Mouse (Mus musculus) liver, postnatal 0 days (tissue): ENCODE measurements at regions not wholly inside any gene's neighbourhood (a gene's known extent, or its start where the extent isn't known, plus 50 kb on each side); places are given as distances from the start of the nearest gene placed in this dataset.

ENCODE experiments used
- ATAC-seq: fragments of 200-750 bp; cut with Nextera tagmentation; 2 replicates; pipeline ENCODE4 v1.8.0; 2017; ENCODE audit warnings: mild to moderate bottlenecking, moderate library complexity
- DNase-seq: peaks from one replicate; pipeline ENCODE4 v3.0.0-alpha.2; 2016
- H3K27ac ChIP-seq: fragments of 300-500 bp; sonication (generic); 2 replicates; pipeline ENCODE4 v1.5.1; 2014; ENCODE audit warnings: antibody characterized with exemption, moderate library complexity, mild to moderate bottlenecking, low read depth
- H3K27me3 ChIP-seq: fragments of 300-500 bp; sonication (generic); 2 replicates; pipeline ENCODE4 v1.6.1; 2014; ENCODE audit warnings: low read length, control low read depth, mixed read lengths; ENCODE audit not compliant: insufficient read depth
- H3K36me3 ChIP-seq: fragments of 300-500 bp; sonication (generic); replicated peaks from 2 replicates; pipeline ENCODE4 v1.6.1; 2014; ENCODE audit warnings: mild to moderate bottlenecking, control low read depth, low read length, moderate library complexity, mixed read lengths; ENCODE audit not compliant: insufficient read depth
- H3K4me1 ChIP-seq: fragments of 300-500 bp; sonication (generic); 2 replicates; pipeline ENCODE4 v1.6.1; 2014; ENCODE audit warnings: antibody characterized with exemption, mild to moderate bottlenecking, control low read depth; ENCODE audit not compliant: insufficient read depth
- H3K4me2 ChIP-seq: fragments of 300-500 bp; sonication (generic); 2 replicates; pipeline ENCODE4 v1.6.1; 2014; ENCODE audit warnings: low read depth, mild to moderate bottlenecking, low read length, moderate library complexity, mixed read lengths
- H3K4me3 ChIP-seq: fragments of 300-500 bp; sonication (generic); 2 replicates; pipeline ENCODE4 v1.5.1; 2014; ENCODE audit warnings: low read depth, low read length
- H3K9ac ChIP-seq: fragments of 300-500 bp; sonication (generic); replicated peaks from 2 replicates; pipeline ENCODE4 v1.6.1; 2014; ENCODE audit warnings: mild to moderate bottlenecking, moderate library complexity
- H3K9me3 ChIP-seq: fragments of 300-500 bp; sonication (generic); 2 replicates; pipeline ENCODE4 v1.6.1; 2016; ENCODE audit warnings: mild to moderate bottlenecking, control low read depth, low read length, mixed read lengths
- CTCF ChIP-seq: sonication (generic); IDR thresholded peaks from 2 replicates; pipeline ENCODE4 v1.5.1; 2016; ENCODE audit warnings: antibody characterized with exemption, low read depth
- EP300 ChIP-seq: IDR thresholded peaks from 2 replicates; pipeline ENCODE4 v1.6.1; 2016; ENCODE audit warnings: antibody characterized with exemption, low read depth, mild to moderate bottlenecking
- WGBS: fragments of 180-500 bp; shearing (Covaris S2); extraction: QIAGEN DNeasy Blood & Tissue Kit; methylation state at CpG from one replicate; pipeline ENCODE4 v1.1.7; 2014; ENCODE audit not compliant: insufficient replicate concordance; 5-methylcytosine and 5-hydroxymethylcytosine counted together

DNA sequence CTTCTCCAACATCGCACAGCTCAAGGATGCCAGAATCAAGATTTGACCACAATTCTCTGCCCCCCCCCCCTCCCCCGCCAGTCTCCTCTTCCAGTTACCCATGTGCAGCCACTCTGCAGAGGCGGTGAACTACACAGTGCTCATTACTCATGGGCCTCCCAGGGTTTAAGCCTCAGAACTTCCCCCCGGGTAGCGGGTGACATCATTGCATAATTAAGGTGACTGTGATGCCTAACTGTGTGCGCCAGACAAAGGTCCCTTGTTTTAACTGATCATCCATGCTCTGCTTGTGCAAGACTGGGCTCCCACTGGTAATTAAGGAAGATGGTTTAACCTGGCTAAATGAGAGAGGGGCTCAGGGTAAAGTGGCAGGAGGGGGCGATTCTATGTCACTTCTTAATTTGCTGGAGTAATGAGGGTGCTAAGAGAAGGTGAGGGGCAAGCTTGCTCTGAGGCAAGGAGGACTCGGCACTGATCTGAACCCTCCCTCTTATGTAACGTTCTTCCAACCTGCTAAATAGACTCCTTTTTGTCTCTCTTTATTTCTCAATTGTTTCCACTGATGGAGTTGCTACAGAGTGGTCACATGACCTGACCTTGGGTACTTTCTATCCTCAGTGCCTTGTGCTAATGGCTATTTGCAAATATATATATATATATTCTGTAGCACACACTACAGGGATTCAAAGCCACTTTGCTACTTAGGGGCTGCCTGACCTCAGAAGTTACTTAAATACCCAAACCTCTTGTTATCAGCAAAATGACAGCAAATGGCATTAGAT is 126.2 kb downstream of the Gas1 start:
- Histone ChIP-seq H3K4me1 (no peaks in the 10 kb centered on the region), H3K27me3 (no peaks in the 10 kb centered on the region), H3K9me3 (no peaks in the 10 kb centered on the region), H3K4me2 (no peak overlapping the region), H3K27ac (no peak overlapping the region), H3K4me3 (no peak overlapping the region), H3K9ac (no peak overlapping the region), H3K36me3 (no peaks in the 10 kb centered on the region)
- 59% methylated on average over 9 of the region's 9 CpGs for WGBS
- DNase-seq = no peak
- TF ChIP-seq CTCF = no peak
- no peak for TF ChIP-seq EP300
- ATAC-seq = no peak

DNA sequence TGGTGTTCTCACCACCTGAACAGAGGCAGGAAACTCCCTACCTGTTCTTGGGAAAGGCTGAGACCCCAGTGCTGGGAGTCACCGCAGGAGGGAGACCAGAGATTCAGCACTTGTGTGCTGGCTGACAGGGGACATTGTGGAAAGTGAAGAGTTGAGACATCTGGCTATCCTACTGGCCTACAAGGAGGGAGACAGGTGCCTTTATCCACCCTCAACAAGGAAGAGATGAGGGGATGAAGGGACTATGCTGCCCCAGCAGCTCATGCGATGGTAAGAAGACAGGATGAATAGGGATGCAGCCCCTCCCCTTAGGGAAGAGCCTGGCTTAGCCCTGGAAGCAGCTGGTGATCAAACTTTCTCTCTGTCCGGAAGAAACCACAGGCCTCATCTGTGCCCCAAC is 127.5 kb downstream of the Gas1 start:
- 72% methylated on average over 3 of the region's 3 CpGs for WGBS
- Histone ChIP-seq H3K9ac (no peak overlapping the region), H3K27ac (no peak overlapping the region), H3K9me3 (no peaks in the 10 kb centered on the region), H3K4me3 (no peak overlapping the region), H3K4me1 (no peaks in the 10 kb centered on the region), H3K36me3 (no peaks in the 10 kb centered on the region), H3K4me2 (no peak overlapping the region), H3K27me3 (no peaks in the 10 kb centered on the region)
- DNase-seq (no peak), ATAC-seq (no peak)
- no peak for TF ChIP-seq EP300
- no peak for TF ChIP-seq CTCF

DNA sequence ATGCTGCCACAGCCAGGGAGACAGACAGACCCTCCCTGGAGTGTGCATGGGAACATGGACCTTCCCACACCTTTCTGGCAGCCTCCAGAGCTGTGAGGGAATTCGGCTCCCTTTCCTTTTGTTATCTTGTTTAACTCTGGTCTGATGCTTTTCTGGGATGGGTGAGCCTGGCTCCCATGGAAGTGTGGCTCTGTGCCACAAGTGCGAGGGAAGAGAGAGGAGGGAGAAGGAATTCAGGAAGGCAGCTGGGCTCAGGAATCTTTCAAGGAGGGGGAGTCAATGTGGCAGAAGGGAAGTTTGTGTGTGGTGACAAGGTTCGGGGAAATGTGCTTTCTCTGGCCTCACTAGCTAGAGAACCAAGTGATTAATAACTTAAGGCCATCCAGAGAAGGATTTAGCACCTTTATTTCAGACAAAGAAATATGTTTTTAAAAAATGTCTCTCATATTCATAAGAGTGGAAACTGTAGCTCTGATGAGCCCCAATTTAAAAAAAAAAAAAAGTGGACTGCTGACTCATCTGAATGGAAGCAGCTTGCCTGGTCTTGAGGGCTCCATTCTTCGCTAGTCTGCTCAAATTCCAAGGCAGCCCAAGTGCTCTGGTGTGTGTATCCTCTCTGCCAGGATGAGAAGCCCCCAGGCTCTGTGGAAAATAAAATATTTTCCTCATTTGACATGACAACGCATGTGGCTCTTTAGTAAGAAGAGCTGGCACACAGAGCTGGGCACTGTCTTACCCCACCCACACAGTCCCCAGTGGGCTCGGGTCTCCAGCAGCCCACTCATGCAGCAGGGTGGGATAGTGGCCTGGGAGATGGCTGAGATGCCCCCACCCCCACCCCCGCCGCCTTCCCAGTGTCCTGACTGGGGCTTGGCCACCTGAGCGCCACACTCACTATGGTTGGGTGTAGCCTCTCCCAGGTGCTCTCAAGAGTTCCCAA is 129.1 kb downstream of the Gas1 start:
- TF ChIP-seq EP300 (no peak), CTCF (no peak)
- no peak overlapping the region for H3K27ac ChIP-seq
- no peaks in the 10 kb centered on the region for H3K36me3 ChIP-seq
- no peaks in the 10 kb centered on the region for H3K27me3 ChIP-seq
- no peaks in the 10 kb centered on the region for H3K4me1 ChIP-seq
- no peak overlapping the region for H3K9ac ChIP-seq
- ATAC-seq (no peak), DNase-seq (no peak)
- H3K4me2 ChIP-seq = no peak overlapping the region
- 56% methylated on average over 9 of the region's 9 CpGs for WGBS
- H3K9me3 ChIP-seq = no peaks in the 10 kb centered on the region
- no peak overlapping the region for H3K4me3 ChIP-seq

DNA sequence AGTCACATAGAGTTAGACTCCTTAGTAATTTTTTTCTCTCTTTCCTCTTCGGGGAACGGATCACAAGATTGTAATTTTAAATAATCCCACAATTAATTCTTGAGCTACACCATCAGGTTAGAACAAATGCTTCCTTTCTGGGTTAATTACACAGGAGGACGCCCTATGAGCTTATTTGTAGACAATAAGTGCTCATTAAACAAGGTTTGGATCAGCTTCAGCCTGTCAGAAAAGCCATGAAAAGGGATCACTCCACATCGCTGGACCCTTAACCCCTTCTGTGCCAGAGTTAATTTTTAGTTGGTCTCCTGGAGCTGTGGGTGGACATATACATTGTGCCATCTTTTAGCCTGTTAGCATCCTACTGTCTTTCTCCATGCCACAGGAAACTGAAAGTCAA is 131.4 kb downstream of the Gas1 start:
- 61% methylated on average over 4 of the region's 4 CpGs for WGBS
- no peak for ATAC-seq

DNA sequence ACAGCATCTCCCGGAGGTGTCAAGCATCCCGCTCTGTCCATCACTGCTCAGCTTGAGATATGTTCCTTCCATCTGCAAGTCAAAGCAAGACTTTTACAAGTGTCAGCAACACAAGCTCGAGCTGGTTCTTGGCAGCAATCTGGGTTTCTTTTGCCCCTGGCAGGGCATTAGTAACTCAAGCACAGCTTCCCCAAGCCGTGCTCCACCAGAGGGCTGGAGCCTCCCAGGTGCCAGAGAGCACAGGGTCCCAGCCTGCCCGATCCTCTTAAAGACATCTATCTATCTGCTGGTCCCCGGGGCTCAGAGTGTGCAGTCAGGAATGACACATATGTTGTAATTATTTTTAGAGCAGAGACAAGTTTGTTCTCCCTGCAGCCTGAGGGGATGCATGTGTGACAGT is 132.3 kb downstream of the Gas1 start:
- ATAC-seq = no peak
- WGBS = 57% methylated on average over 6 of the region's 6 CpGs

More for the DNA sequence above, 131.4 kb downstream of the Gas1 start:
- Histone ChIP-seq H3K9ac (no peak overlapping the region), H3K4me1 (no peaks in the 10 kb centered on the region), H3K27ac (no peak overlapping the region), H3K27me3 (no peaks in the 10 kb centered on the region), H3K36me3 (no peaks in the 10 kb centered on the region), H3K4me2 (no peak overlapping the region), H3K9me3 (no peaks in the 10 kb centered on the region), H3K4me3 (no peak overlapping the region)
- no peak for TF ChIP-seq EP300
- no peak for DNase-seq

DNA sequence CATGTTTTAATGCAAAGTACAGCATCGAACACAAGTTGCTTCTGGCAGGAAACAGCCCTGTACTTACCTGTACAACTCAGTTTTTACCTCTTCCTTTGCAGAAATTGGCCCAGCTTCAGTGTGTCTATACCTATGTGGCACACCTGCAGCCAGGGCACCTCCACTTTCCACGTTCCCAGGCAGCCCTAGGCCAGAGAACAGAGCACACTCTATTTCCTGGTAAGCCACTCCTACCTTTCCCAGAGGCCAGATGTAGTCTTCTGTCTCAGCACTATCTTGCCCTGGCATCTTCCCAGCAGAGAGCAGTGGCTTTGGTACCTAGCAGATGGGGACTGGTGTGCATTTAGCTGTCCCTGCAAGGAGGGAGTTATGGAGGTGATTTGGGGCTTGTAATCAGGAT is 134.7 kb downstream of the Gas1 start:
- H3K27me3 ChIP-seq = no peaks in the 10 kb centered on the region
- no peaks in the 10 kb centered on the region for H3K9me3 ChIP-seq
- no peaks in the 10 kb centered on the region for H3K4me1 ChIP-seq
- no peaks in the 10 kb centered on the region for H3K36me3 ChIP-seq
- WGBS = 74% methylated on average over 2 of the region's 2 CpGs
- no peak for DNase-seq
- no peak overlapping the region for H3K4me3 ChIP-seq
- TF ChIP-seq EP300 = no peak
- TF ChIP-seq CTCF = no peak
- H3K4me2 ChIP-seq = no peak overlapping the region
- H3K9ac ChIP-seq = no peak overlapping the region
- no peak overlapping the region for H3K27ac ChIP-seq
- no peak for ATAC-seq

More for the DNA sequence above, 132.3 kb downstream of the Gas1 start:
- no peak for DNase-seq
- no peaks in the 10 kb centered on the region for H3K36me3 ChIP-seq
- H3K4me1 ChIP-seq = no peaks in the 10 kb centered on the region
- no peak overlapping the region for H3K4me2 ChIP-seq
- no peaks in the 10 kb centered on the region for H3K9me3 ChIP-seq
- no peaks in the 10 kb centered on the region for H3K27me3 ChIP-seq
- no peak overlapping the region for H3K27ac ChIP-seq
- no peak overlapping the region for H3K9ac ChIP-seq
- TF ChIP-seq EP300 = no peak
- TF ChIP-seq CTCF = no peak
- no peak overlapping the region for H3K4me3 ChIP-seq
